In genomic region chr5:107236975-107237374, GRCm38 (mm10) we compare ENCODE assay signal across 10 mouse cellular contexts. TPM values are rescaled to one million over a fixed set of nuclear protein-coding genes. Genes with fewer than 3 reads are reported as not detected.
DNase-seq lines count a peak whose midpoint lies in the region; ATAC-seq lines count a peak whose summit lies in the region.
"Had no signal": no experiment of that assay in that cellular context is flagged by ENCODE, and none has a peak within 500 bp of the region (broad histone marks: within the 10 kb centered on the region; RNA-seq: fewer than 3 reads in every experiment).

No protein-coding gene starts in this region.

- no peak overlapping the region for H3K4me2 ChIP-seq in heart, embryonic 13.5 days
- no peak overlapping the region for H3K4me2 ChIP-seq in kidney, embryonic 16.5 days (replicated peaks; ENCODE audit: low read depth, low read length)
- H3K4me2 ChIP-seq in liver, embryonic 15.5 days, result peak overlapping the region; percentile 11; the same call in 1 of the 2 replicates

- ATAC-seq in heart, embryonic 13.5 days (ENCODE audit: extremely low read depth, insufficient number of reproducible peaks, low FRiP score, low TSS enrichment), result no peak
- peak; percentile 52 for ATAC-seq in kidney, embryonic 16.5 days (ENCODE audit: low FRiP score, low TSS enrichment)
- peak; percentile 47 for ATAC-seq in liver, embryonic 15.5 days (ENCODE audit: insufficient read depth)
- ATAC-seq: forebrain, postnatal 0 days had no signal

- H3K27me3 ChIP-seq in heart, embryonic 13.5 days (replicated peaks), result no peaks in the 10 kb centered on the region
- H3K27me3 ChIP-seq in embryonic facial prominence, embryonic 10.5 days (replicated peaks; ENCODE audit: low read depth, poor library complexity, severe bottlenecking), result no peaks in the 10 kb centered on the region
- peaks cover 3% of the 10 kb centered on the region; the same call in 1 of the 2 replicates for H3K27me3 ChIP-seq in kidney, embryonic 16.5 days (ENCODE audit: insufficient read depth, low read length)
- no peaks in the 10 kb centered on the region for H3K27me3 ChIP-seq in liver, embryonic 15.5 days

- no peaks in the 10 kb centered on the region for H3K36me3 ChIP-seq in heart, embryonic 13.5 days
- H3K36me3 ChIP-seq in embryonic facial prominence, embryonic 10.5 days (replicated peaks), result no peaks in the 10 kb centered on the region
- no peaks in the 10 kb centered on the region for H3K36me3 ChIP-seq in kidney, embryonic 16.5 days (ENCODE audit: insufficient read depth, low read length)
- no peaks in the 10 kb centered on the region for H3K36me3 ChIP-seq in liver, embryonic 15.5 days (replicated peaks)

- DNase-seq in heart, adult 18-20 months, result no peak
- DNase-seq in embryonic facial prominence, embryonic 10.5 days (ENCODE audit: low spot score), result no peak
- no peak for DNase-seq in layer of hippocampus, adult 9-11 months
- DNase-seq in frontal cortex, adult 2 months (ENCODE audit: extremely low spot score in 1 of 2, low spot score in 1 of 2), result no peak
- DNase-seq in adrenal gland, postnatal 14 days, result no peak
- DNase-seq: forebrain, postnatal 0 days; heart, postnatal 4 days had no signal

- peaks cover 68% of the 10 kb centered on the region for H3K4me1 ChIP-seq in heart, embryonic 13.5 days
- H3K4me1 ChIP-seq in embryonic facial prominence, embryonic 10.5 days, result peaks cover 64% of the 10 kb centered on the region
- peaks cover 58% of the 10 kb centered on the region for H3K4me1 ChIP-seq in kidney, embryonic 16.5 days (ENCODE audit: insufficient read depth, low read length)
- peaks cover 74% of the 10 kb centered on the region for H3K4me1 ChIP-seq in liver, embryonic 15.5 days (replicated peaks)

- no peak overlapping the region for H3K4me3 ChIP-seq in heart, embryonic 13.5 days
- no peak overlapping the region for H3K4me3 ChIP-seq in embryonic facial prominence, embryonic 10.5 days
- H3K4me3 ChIP-seq in kidney, embryonic 16.5 days (ENCODE audit: low read length), result no peak overlapping the region
- no peak overlapping the region for H3K4me3 ChIP-seq in liver, embryonic 15.5 days (replicated peaks)

- no peak overlapping the region for H3K9ac ChIP-seq in heart, embryonic 13.5 days
- H3K9ac ChIP-seq in kidney, embryonic 16.5 days (replicated peaks; ENCODE audit: low read length), result no peak overlapping the region
- H3K9ac ChIP-seq in liver, embryonic 15.5 days, result peak overlapping the region; percentile 23; the same call in 1 of the 2 replicates
- H3K9ac ChIP-seq: forebrain, postnatal 0 days had no signal

- WGBS in heart, embryonic 13.5 days, result 53% methylated on average over 6 of the region's 6 CpGs
- 66% methylated on average over 6 of the region's 6 CpGs for WGBS in embryonic facial prominence, embryonic 10.5 days
- WGBS in kidney, embryonic 16.5 days, result 48% methylated on average over 6 of the region's 6 CpGs
- 4% methylated on average over 6 of the region's 6 CpGs for WGBS in liver, embryonic 15.5 days (ENCODE audit: insufficient replicate concordance)

- H3K27ac ChIP-seq in heart, embryonic 13.5 days (replicated peaks), result peak overlapping the region; percentile 2; the same call in 1 of the 2 replicates
- peak overlapping the region; percentile 11; the same call in 1 of the 2 replicates for H3K27ac ChIP-seq in embryonic facial prominence, embryonic 10.5 days (replicated peaks)
- H3K27ac ChIP-seq in kidney, embryonic 16.5 days (ENCODE audit: low read length), result peak overlapping the region; percentile 60
- H3K27ac ChIP-seq in liver, embryonic 15.5 days (replicated peaks), result peak overlapping the region; percentile 74; the same call in 1 of the 2 replicates

- H3K9me3 ChIP-seq in heart, embryonic 13.5 days, result no peaks in the 10 kb centered on the region
- H3K9me3 ChIP-seq in embryonic facial prominence, embryonic 10.5 days, result no peaks in the 10 kb centered on the region
- H3K9me3 ChIP-seq in kidney, embryonic 16.5 days (ENCODE audit: low read length), result no peaks in the 10 kb centered on the region
- no peaks in the 10 kb centered on the region for H3K9me3 ChIP-seq in liver, embryonic 15.5 days (replicated peaks)

RNA-seq across cellular contexts. Expression of gene Tgfbr3, which starts 52.5 kb away (rescaled TPM):
- polyA plus RNA-seq in heart, embryonic 13.5 days (2015; fragmentation: Nextera tagmentation; extraction: Ambion mirVana), result 19.1 and 20.5 TPM in 2 replicates
- 10 to 100 TPM; 36.4 to 44.5 TPM for total RNA-seq in heart, adult 18-20 months (2021)
- polyA plus RNA-seq in embryonic facial prominence, embryonic 10.5 days (2016; fragmentation: Nextera tagmentation; extraction: Ambion mirVana), result 9.4 and 9.8 TPM in 2 replicates
- 17.3 and 18.6 TPM in 2 replicates for polyA plus RNA-seq in kidney, embryonic 16.5 days (2015; fragmentation: Nextera tagmentation; extraction: Ambion mirVana)
- 6.0 TPM in 2 replicates for polyA plus RNA-seq in liver, embryonic 15.5 days (2015; fragmentation: Nextera tagmentation; extraction: Ambion mirVana)
- polyA plus RNA-seq in frontal cortex, adult 2 months (2012; rRNA removed), result 4.6 and 6.8 TPM in 2 replicates
- total RNA-seq in adrenal gland, postnatal 14 days (2021), result 144 and 161 TPM in 2 replicates

Comparison
In these comparisons a context has a peak if more than half of its experiments do, and no peak if none do; other contexts are left out.
1. H3K27ac ChIP-seq: peak in every context shown above with its lines; median percentile 74 in liver, embryonic 15.5 days; 60 in kidney, embryonic 16.5 days; 11 in embryonic facial prominence, embryonic 10.5 days; 2 in heart, embryonic 13.5 days.